Mouse (Mus musculus) gastrocnemius, postnatal 25 days (tissue): ENCODE measurements around the gene D10Wsu102e. TPM values are rescaled to one million over a fixed set of nuclear protein-coding genes. Genes with fewer than 3 reads are reported as not detected.

ENCODE experiments used
- total RNA-seq, 2 experiments: library from RNA; stranded (reverse); gene quantifications; 1 replicate in 1 of 2; 2 replicates in 1 of 2; pipeline ENCODE4 v1.2.3; 2021

Gene D10Wsu102e
- total RNA-seq, 2 experiments from 2014 or later = 0.59 to 0.62 TPM

Other genes starting within 250 kb of the D10Wsu102e start
- 1 to 10 TPM in 1 of 2 experiments, under 1 TPM in 1; 0.92 to 1.1 TPM for gene Slc41a2, start 22.3 kb upstream of the D10Wsu102e start, total RNA-seq
- 1 to 10 TPM; 4.0 to 8.6 TPM for gene Aldh1l2, start 173.9 kb downstream of the D10Wsu102e start, total RNA-seq
- 10 to 100 TPM in 1 of 2 experiments, 1 to 10 TPM in 1; 8.4 to 11.2 TPM for gene Washc4, start 183.5 kb downstream of the D10Wsu102e start, total RNA-seq